Mouse (Mus musculus) left cerebral cortex, postnatal 36 days (tissue): ENCODE data around the gene Rcsd1. TPM values are rescaled to one million over a fixed set of nuclear protein-coding genes. Genes with fewer than 3 reads are reported as not detected.

Experiments used
- DNase-seq, 2 experiments: peaks; one replicate each; pipeline ENCODE4 v3.0.0; 2021 to 2022; ENCODE audit warnings: low spot score in 2 of 2, mixed read lengths in 1 of 2
- intact Hi-C: fragments of 180-260 bp; cut with DNase I; formaldehyde crosslinking; loops from one replicate; pipeline ENCODE4 v1.15.1; 2025
- total RNA-seq, 2 experiments: library from RNA; stranded (reverse); gene quantifications; 2 replicates each; pipeline ENCODE4 v1.2.3; 2021

The Rcsd1 gene
- total RNA-seq, 2 experiments from 2014 or later: 3.6 to 5.0 TPM

- no peak for DNase-seq
- intact Hi-C loops: no loop called here
Observed at GRCm38 (mm10) chr1:165668904-165669303, 40.7 kb downstream of the Rcsd1 start.

GRCm38 (mm10) chr1:165667380-165667779 lies 42.2 kb downstream of the Rcsd1 start:
- intact Hi-C loops: no loop called here
- DNase-seq: no peak

GRCm38 (mm10) chr1:165666944-165667343 lies 42.6 kb downstream of the Rcsd1 start:
- no peak for DNase-seq
- intact Hi-C loops: no loop called here

DNA sequence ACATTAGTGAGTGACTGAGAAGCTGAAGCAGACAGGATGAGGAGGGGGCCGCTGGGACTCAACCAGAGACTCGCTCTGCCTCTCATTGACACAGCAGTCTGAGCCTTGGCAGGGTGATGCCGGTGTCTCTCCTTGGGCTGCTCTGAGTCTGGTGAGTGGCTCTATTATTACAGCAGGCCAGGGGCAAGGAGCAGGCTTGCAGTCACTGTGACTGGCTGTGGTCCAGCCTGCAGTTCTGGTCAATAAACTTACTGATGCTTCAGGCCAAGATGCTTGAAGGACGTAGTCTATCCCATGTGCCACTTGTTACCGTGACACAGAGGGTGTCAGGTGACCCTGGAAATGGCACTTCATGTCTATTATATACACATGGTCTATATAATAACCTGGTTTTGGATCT lies 43.8 kb downstream of the Rcsd1 start:
- no peak for DNase-seq
- intact Hi-C loops: no loop called here

DNA sequence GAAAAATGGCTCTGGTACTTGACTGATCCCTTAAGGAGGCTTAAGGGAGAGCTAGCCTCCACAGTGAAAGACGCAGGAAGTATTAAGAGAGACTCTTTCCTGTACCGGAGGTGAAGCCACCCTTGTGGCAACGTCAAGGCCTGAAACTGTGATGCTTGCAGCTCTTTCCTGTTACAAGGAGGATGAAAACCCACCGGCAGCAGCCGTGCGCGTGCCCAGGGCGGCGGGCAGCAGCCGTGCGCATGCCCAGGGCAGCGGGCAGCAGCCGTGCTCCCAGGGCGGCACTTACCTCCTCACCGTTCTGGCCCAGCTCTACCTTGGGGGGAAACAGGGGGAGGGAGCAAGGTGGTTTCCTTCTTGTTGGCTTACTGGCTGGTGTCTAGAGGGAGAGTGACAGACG lies 46.3 kb downstream of the Rcsd1 start:
- DNase-seq: no peak
- intact Hi-C loops: no loop called here

- no peak for DNase-seq
- intact Hi-C loops: no loop called here
Observed at GRCm38 (mm10) chr1:165662426-165663192, 46.9 kb downstream of the Rcsd1 start.

- DNase-seq: no peak
- intact Hi-C loops: loop anchor here (1.0 kb wide), 1 partner anchor 75 kb away; no protein-coding TSS in a partner anchor
Observed at GRCm38 (mm10) chr1:165661725-165662124, 47.8 kb downstream of the Rcsd1 start.

GRCm38 (mm10) chr1:165661191-165661590 lies 48.4 kb downstream of the Rcsd1 start:
- DNase-seq: no peak
- intact Hi-C loops: loop anchor here (1.0 kb wide), 1 partner anchor 75 kb away; no protein-coding TSS in a partner anchor

DNA sequence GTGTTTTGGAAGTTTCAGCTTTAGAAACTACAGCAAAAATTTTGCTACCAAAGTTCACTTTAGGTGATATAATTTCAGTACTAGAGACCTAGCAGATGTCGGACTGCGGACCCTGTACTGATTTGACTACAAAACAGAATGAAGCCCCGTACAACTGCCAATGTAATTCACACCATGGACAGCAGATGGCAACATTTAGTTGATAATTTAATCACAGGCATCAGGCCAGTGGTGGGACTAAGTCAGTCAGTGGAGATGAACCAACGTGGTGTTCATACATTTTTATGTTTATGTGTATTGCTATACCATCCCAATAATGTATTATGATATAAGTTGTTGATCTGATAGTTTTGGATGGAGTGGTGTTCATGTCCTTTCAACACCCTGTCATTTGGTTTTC lies 48.8 kb downstream of the Rcsd1 start:
- intact Hi-C loops: loop anchor here (1.0 kb wide), 1 partner anchor 76 kb away; no protein-coding TSS in a partner anchor

GRCm38 (mm10) chr1:165658602-165659001 lies 51.0 kb downstream of the Rcsd1 start:
- intact Hi-C loops: loop anchor here (1.0 kb wide), 1 partner anchor 74 kb away; no protein-coding TSS in a partner anchor
- DNase-seq: peak; percentile 60 to 73

More for the DNA sequence above, 48.8 kb downstream of the Rcsd1 start:
- DNase-seq: peak; percentile 18 to 52

GRCm38 (mm10) chr1:165655482-165655881 lies 54.1 kb downstream of the Rcsd1 start:
- intact Hi-C loops: no loop called here
- DNase-seq: no peak

GRCm38 (mm10) chr1:165655022-165655421 lies 54.5 kb downstream of the Rcsd1 start:
- intact Hi-C loops: no loop called here
- DNase-seq: no peak

DNA sequence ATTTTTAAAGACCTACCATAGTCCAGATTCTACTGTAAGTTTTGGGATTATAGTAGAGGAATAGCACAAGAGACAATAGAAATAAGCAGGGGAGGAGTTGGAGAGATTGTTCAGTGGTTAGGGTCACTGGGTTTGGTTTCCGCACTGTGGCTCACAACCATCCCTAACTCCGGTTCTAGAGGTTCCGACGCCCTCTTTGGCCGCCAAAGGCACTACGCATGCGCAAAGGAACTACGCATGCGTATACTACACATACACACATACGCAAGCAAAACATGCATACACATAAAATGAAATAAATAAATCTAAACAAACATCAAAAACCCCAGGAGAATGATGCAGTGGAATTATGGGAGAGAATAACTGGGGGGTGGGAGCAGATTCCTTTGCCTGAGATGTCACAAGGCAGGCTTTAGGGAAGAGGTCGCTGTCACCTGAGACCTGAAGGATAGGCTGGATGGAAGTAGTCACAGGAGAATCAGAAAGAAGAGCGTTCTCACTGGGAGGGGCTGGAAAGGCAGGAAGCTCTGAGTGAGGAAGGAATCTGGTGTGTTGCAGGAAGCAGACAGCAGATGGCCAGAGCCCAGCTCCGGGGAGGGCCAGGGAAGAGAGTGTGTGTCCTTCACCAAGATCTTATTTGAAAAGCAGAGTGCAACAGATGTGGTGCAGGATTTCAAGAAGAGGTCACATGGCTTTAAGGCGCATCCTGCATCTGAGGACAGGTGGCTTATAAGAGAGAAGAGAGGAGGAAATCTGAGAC lies 56.3 kb downstream of the Rcsd1 start:
- intact Hi-C loops: no loop called here
- DNase-seq: no peak

- intact Hi-C loops: no loop called here
- DNase-seq: no peak
Observed at GRCm38 (mm10) chr1:165652507-165652906, 57.0 kb downstream of the Rcsd1 start.

DNA sequence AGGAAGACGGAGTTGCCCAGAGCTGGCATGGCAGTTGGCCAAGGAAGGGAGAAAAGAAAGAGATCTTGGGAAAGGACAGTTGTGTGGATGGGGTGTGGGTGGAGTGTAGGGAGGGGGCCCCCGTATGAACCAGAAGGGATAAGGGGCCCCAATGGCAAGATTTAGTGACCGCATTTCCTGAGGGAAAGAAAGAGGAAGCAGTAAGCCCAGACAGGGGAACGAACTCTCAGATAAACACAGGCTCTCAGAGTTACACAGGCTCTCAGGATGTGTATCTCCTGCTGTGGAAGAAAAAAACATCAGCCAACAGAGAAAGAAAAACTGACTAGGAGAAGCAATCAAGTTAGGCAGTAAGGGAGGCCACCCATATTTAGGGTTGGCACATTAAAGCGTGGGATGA lies 58.4 kb downstream of the Rcsd1 start:
- DNase-seq: no peak
- intact Hi-C loops: no loop called here

DNA sequence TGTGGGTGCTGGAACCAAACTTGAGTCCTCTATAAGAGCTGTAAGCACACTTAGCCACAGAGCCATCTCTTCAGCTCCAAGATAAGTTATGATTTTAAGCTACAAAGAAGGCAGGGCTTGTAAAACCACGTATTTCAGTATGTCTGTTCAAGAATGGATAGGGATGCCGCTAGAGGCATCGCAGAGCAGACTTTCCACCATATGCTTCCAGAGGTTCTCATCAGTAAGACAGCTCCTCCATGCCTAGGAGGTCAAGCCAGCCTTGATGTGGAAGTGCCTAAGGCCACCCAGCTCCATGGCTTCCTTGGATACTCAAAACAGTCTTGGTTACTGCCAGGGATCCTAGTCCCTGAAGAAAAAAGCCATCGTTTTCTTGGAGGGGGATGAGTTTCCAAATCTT lies 64.5 kb downstream of the Rcsd1 start:
- intact Hi-C loops: no loop called here
- DNase-seq: no peak

DNA sequence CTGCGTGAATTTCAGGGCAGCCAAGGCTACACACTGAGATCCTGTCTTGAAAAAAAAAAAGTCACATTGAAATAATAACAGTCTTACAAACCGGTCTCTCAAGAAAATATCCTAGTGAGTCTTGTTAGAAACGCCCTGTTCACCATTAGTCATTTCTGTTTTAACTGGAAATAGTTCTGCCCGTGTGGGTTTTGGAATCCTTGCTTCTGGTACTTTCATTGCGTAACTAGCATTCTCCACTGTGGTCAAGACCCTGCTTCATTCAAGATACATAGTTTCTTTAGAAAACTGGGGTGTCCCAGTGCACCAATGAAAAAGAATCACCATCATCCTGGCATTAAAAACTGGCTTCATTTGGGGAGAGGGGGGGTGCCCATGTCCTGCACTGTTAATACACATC lies 65.8 kb downstream of the Rcsd1 start:
- intact Hi-C loops: loop anchor here (5.0 kb wide), 2 partner anchors 56 to 181 kb away; partner anchors contain the start of genes Dcaf6 and Mpc2
- DNase-seq: no peak

DNA sequence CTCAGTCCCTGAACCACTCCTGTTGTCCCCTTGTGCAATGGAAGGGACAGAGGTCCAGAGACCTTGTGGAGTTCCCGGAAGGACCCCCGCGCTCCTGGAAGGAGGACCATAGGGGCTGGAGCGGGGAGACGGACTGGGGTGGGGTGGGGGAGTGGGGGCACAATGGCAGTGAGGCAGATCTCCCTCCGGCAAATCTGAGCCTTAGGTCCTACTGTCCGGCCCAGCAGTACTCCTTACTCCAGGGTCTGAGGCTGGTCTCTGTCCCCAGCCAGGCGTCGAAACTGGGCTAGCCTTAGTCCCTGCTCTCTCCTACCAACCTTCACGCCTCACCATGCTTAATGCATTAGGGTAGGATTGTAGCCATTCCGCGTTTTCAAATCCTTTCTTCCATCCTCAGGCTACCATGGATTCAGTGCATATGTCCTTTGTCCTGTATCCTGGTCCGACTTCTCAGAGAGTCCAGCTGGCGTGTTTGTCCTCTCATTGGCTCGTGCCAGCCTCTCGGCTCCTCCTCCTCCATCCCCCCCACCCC lies 66.7 kb downstream of the Rcsd1 start:
- peak; percentile 36 to 44 for DNase-seq
- intact Hi-C loops: loop anchor here (5.0 kb wide), 2 partner anchors 56 to 181 kb away; partner anchors contain the start of genes Dcaf6 and Mpc2

DNA sequence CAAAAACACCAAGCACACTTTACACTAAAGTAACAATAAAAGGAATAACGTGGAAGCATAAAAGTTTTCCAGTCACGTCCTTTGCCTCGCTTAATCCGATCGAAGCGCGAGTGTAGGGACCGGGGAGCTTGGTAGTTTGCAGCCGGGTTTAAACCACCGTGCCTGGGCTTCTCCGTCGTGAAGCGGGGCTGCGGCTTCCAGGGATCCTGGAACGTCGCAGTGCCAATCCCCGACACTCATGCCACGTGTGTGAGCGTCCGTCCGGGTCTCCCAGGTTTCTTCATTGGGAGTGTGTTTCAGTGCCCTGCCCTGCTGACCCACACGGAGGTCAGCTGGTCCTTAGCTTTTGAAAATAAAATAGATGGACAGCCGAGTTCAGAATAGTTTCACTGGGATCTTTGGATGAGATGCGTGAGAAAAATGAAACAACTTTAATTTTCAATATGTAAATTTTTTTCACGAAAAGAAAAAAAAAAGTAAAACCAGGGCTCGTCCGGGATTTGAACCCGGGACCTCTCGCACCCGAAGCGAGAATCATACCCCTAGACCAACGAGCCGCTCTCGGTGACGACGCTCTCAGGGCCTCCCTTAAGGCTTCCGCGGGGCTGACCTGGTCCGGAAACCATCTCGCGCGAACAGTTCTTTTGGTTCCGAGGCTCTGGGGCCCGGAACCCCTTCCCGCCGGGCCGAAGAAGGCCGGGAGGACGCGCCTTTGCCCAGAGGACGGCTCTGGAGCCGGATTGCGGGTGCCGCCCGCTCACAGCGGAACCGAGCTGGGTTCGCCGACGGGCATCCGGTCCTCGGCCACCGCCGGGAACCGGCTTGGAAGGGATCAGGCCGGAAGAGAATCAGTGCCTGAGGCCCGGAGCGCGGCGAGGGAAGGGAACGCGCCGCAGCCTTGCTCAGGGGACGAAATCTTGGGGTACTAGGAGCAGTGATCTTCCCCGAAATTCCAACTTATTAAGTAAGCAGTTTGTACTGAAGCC lies 67.5 kb downstream of the Rcsd1 start:
- DNase-seq: peak; percentile 91 to 93
- intact Hi-C loops: loop anchor here (5.0 kb wide), 2 partner anchors 55 to 180 kb away; partner anchors contain the start of genes Dcaf6 and Mpc2
